Mouse (Mus musculus) kidney, adult 2 months (tissue): ENCODE data around the gene Ino80d. TPM values are rescaled to one million over a fixed set of nuclear protein-coding genes. Genes with fewer than 3 reads are reported as not detected.

Source experiments
- DNase-seq: peaks from one replicate; pipeline ENCODE4 v3.0.0; 2021
- H3K27ac ChIP-seq: fragments of 200-500 bp; 2 replicates; pipeline ENCODE4 v1.5.1; 2012; ENCODE audit warnings: low read depth, low read length, control low read depth, inconsistent platforms; ENCODE audit not compliant: insufficient read depth
- H3K27me3 ChIP-seq: fragments of 200-500 bp; replicated peaks from 2 replicates; pipeline ENCODE4 v1.6.1; 2012; ENCODE audit warnings: mild to moderate bottlenecking, moderate library complexity, low read length, inconsistent platforms; ENCODE audit not compliant: control insufficient read depth, insufficient read depth
- H3K36me3 ChIP-seq: fragments of 200-500 bp; 2 replicates; pipeline ENCODE4 v1.6.1; 2012; ENCODE audit warnings: mild to moderate bottlenecking, moderate library complexity, low read length, inconsistent platforms; ENCODE audit not compliant: control insufficient read depth, insufficient read depth
- H3K4me1 ChIP-seq: fragments of 200-500 bp; 2 replicates; pipeline ENCODE4 v1.6.1; 2011; ENCODE audit warnings: low read length; ENCODE audit not compliant: control insufficient read depth, insufficient read depth
- H3K4me3 ChIP-seq: fragments of 200-500 bp; 2 replicates; pipeline ENCODE4 v1.5.1; 2011; ENCODE audit warnings: mild to moderate bottlenecking, low read depth, low read length, control low read depth; ENCODE audit not compliant: insufficient read depth
- CTCF ChIP-seq: fragments of 200-500 bp; conservative IDR thresholded peaks from 2 replicates; pipeline ENCODE4 v1.5.1; 2011; ENCODE audit warnings: low read depth, mild to moderate bottlenecking, control low read depth, low read length, moderate library complexity, mixed read lengths; ENCODE audit not compliant: insufficient read depth, insufficient read length
- POLR2A ChIP-seq: fragments of 200-500 bp; IDR thresholded peaks from one replicate; pipeline ENCODE4 v1.6.1; 2011; ENCODE audit warnings: low read depth, low read length, control low read depth
- WGBS: fragments of 180-500 bp; shearing (Covaris S2); methylation state at CpG from one replicate; pipeline ENCODE4 v1.1.7; 2018; 5-methylcytosine and 5-hydroxymethylcytosine counted together
- polyA plus RNA-seq: library from polyadenylated mRNA; depleted of rRNA; stranded (reverse); fragments of >200 nt; gene quantifications from 2 replicates; pipeline ENCODE4 v1.2.3, GENCODE M21; 2012

Gene Ino80d
- polyA plus RNA-seq, 1 experiment, result 8.1 TPM

DNA sequence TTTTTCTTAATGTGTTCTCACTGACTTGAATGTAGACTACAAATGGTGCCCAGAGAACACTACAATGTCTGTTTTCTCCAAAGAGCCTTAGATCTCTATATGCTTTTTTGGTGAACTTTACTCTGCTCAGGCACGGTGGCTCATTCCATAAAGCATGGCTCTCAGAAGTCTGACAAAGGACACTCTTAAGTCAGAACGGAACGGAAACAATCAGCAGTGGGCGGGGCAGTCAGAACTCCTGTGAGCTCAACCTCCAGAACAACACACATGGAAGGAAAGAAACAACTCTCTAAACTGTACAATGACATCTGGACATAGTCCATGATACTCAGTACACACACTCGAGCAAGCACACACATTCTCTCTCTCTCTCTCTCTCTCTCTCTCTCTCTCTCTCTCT is 34.2 kb downstream of the Ino80d start:
- 76% methylated on average over 5 of the region's 5 CpGs for WGBS

DNA sequence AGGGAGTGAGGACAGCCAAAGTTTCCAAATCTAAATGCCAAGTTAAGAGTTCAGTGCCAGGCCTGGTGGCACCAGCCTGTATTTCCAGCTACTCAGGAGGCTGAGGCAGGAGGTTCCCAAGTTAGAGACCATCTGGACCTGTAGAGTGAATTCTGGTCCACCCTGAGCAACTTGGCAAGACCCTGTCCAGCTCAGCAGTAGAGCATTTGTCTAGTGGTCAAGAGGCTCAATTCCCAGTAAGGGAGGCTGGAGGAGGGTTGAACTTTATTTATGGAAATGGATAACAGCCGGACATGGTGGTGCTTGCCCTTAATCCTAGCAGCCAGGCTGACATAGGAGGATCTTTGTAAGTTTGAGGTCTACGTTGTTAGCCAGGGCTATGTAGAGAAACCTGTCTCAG is 38.1 kb downstream of the Ino80d start:
- WGBS, result 95% methylated on average over 2 of the region's 2 CpGs
- Histone ChIP-seq H3K27ac (no peak overlapping the region), H3K4me3 (no peak overlapping the region), H3K4me1 (no peaks in the 10 kb centered on the region), H3K27me3 (no peaks in the 10 kb centered on the region), H3K36me3 (peaks cover 6% of the 10 kb centered on the region)
- no peak for DNase-seq
- no peak for TF ChIP-seq POLR2A
- TF ChIP-seq CTCF, result no peak

More for the DNA sequence above, 34.2 kb downstream of the Ino80d start:
- Histone ChIP-seq H3K4me3 (no peak overlapping the region), H3K4me1 (no peaks in the 10 kb centered on the region), H3K27me3 (no peaks in the 10 kb centered on the region), H3K36me3 (no peaks in the 10 kb centered on the region), H3K27ac (no peak overlapping the region)
- no peak for DNase-seq
- no peak for TF ChIP-seq CTCF

DNA sequence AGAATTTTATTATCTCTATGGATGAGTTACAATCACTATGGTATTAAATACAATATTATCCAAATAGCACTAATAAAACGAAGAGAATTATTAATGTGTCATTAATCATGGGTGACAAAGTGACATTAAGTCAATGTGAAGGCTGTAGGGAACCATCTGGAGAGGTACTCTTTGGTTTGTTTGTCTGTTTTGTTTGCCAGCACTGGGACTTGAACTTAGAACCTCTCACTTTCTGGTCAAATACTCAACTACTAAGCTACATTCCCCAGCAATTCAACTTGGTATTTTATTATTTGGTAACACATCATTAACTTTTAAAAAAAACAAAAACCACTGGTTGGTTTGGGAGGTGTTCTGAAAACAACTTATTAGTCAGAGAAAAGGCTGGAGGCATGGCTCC is 43.1 kb downstream of the Ino80d start:
- TF ChIP-seq POLR2A (no peak), CTCF (no peak)
- Histone ChIP-seq H3K27me3 (no peaks in the 10 kb centered on the region), H3K4me3 (no peak overlapping the region), H3K4me1 (no peaks in the 10 kb centered on the region), H3K27ac (no peak overlapping the region), H3K36me3 (peaks cover 9% of the 10 kb centered on the region)
- WGBS, result 86% methylated on average over 1 of the region's 1 CpGs
- no peak for DNase-seq

DNA sequence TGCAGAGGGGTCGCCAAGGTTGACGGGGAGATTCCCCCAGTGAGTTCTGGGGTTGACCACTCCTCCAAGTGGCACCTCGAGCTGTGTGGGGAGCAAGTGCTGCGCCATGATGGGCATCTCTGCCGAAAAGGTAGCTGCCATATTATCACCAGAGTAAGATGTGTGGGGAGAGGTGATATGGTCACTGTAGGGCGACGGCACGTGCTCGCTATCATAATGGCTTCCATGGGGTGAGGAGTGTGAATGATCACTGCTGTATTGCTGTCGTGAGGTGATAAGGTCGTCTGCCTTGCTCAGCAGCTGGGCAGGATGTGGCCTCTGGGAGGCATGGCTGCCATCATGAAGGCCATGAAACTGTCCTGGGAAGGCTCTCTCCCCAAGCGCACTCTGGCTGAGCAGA is 56.1 kb downstream of the Ino80d start:
- H3K4me1 ChIP-seq, result no peaks in the 10 kb centered on the region
- H3K27ac ChIP-seq, result no peak overlapping the region
- no peaks in the 10 kb centered on the region for H3K27me3 ChIP-seq
- TF ChIP-seq POLR2A (no peak), CTCF (no peak)
- no peak overlapping the region for H3K4me3 ChIP-seq
- peaks cover 3% of the 10 kb centered on the region for H3K36me3 ChIP-seq
- 90% methylated on average over 12 of the region's 12 CpGs for WGBS
- DNase-seq, result no peak

DNA sequence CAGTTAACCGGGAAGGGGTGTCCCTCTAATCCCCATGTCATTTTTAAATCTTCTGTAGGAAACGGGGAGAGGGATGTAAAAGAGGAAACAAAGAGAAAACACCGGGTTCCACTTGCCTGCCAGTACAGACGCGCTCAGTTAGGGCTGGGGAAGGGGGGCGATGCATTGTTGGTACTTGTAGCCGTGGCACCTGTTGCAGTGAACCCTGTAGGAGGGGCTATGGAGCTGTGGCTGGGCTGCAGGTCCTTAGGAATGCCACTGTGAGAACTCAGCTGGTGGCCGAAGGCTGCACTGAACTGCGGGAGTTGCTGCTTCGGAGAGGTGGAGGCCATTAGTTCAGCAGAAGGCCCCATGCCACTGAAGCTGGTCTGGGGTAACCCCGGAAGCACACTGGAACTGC is 56.6 kb downstream of the Ino80d start:
- H3K36me3 ChIP-seq, result peaks cover 3% of the 10 kb centered on the region
- H3K27me3 ChIP-seq, result no peaks in the 10 kb centered on the region
- TF ChIP-seq CTCF (no peak), POLR2A (no peak)
- no peak overlapping the region for H3K27ac ChIP-seq
- no peaks in the 10 kb centered on the region for H3K4me1 ChIP-seq
- no peak overlapping the region for H3K4me3 ChIP-seq
- DNase-seq, result no peak
- WGBS, result 89% methylated on average over 11 of the region's 11 CpGs

DNA sequence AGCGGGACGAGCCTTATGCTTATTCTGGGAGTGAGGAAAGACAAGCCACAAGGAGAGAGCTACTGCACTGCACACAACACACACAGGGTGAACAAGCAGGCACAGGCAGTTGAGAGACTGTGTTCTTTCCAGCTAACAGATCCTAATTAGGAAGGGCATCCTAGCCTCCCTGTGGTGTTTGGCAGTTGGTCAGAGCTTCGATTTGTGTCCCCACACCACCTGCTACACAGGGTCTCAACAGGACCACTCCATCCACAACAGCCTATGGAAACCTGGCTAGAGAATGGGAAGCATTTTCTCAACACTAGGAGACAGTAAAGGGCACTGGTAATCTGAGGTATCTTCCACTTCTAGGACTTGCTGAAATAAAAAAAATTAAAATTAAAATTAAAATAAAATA is 57.1 kb downstream of the Ino80d start:
- no peak for DNase-seq
- 95% methylated on average over 3 of the region's 3 CpGs for WGBS
- Histone ChIP-seq H3K4me1 (no peaks in the 10 kb centered on the region), H3K27ac (no peak overlapping the region), H3K4me3 (no peak overlapping the region), H3K36me3 (peaks cover 3% of the 10 kb centered on the region), H3K27me3 (no peaks in the 10 kb centered on the region)
- TF ChIP-seq CTCF (no peak), POLR2A (no peak)

DNA sequence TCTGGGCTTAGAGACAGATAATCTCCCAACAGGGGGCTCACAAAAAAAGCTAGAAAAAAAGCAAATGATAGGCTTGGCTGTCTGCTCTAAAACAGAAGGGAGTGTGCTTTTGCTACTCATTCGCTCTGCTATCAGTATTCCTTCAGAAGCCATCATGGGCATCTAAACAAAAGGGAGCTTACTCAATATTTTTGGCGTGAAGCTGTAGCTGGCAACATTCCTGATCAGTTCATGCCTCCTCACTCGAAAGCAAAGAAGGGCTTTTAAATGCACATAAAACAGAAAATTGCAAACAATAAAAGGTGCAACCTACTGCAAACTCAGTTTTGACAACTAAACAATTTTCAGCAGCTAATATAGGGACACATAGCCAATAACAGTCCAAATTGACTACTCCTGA is 59.1 kb downstream of the Ino80d start:
- Histone ChIP-seq H3K27me3 (no peaks in the 10 kb centered on the region), H3K4me3 (no peak overlapping the region), H3K4me1 (no peaks in the 10 kb centered on the region), H3K36me3 (no peaks in the 10 kb centered on the region; the same call in none of the 2 replicates), H3K27ac (no peak overlapping the region)
- DNase-seq, result no peak
- no peak for TF ChIP-seq POLR2A
- TF ChIP-seq CTCF, result no peak
- 66% methylated on average over 3 of the region's 3 CpGs for WGBS

DNA sequence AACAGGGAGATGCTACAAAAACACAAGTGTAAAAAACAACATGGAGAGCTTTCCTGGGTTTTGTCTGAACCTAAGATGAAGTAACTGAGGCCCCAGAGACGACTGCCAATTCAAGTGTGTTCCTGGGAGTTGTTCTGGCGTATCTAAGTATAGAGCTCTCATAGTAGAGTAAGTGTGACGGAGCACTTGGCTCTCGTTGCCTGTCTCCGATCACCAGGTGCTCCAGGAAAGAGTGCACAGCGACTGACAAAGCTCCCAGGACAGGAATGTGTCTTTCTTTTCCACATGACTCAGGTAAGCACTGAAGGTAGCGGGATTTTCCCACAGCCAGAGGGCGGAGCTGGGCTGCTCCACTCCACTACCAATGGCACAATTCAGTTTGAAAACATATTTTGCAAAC is 63.6 kb downstream of the Ino80d start:
- no peak for DNase-seq
- 80% methylated on average over 8 of the region's 8 CpGs for WGBS
- no peak overlapping the region for H3K4me3 ChIP-seq
- no peak overlapping the region for H3K27ac ChIP-seq
- no peaks in the 10 kb centered on the region; the same call in none of the 2 replicates for H3K36me3 ChIP-seq
- H3K27me3 ChIP-seq, result no peaks in the 10 kb centered on the region
- no peaks in the 10 kb centered on the region for H3K4me1 ChIP-seq
- TF ChIP-seq POLR2A (no peak), CTCF (no peak)
